Mouse (Mus musculus): ENCODE measurements at regions not wholly inside any gene's neighbourhood (a gene's known extent, or its start where the extent isn't known, plus 50 kb on each side); places are given as distances from the start of the nearest gene placed in this dataset.

GRCm38 (mm10) chr11:113093895-113094445 is 311.9 kb downstream of the Sox9 start:
- ATAC-seq (replicated peaks in 1 of 2; ENCODE audit: insufficient read depth in 1 of 2, low FRiP score in 2 of 2, low TSS enrichment in 1 of 2, low read depth in 1 of 2, poor library complexity in 2 of 2, severe bottlenecking in 2 of 2): no peak

- no peak for ATAC-seq (replicated peaks in 1 of 2; ENCODE audit: insufficient read depth in 1 of 2, low FRiP score in 2 of 2, low TSS enrichment in 1 of 2, low read depth in 1 of 2, poor library complexity in 2 of 2, severe bottlenecking in 2 of 2)
These were observed 313.6 kb downstream of the Sox9 start for GRCm38 (mm10) chr11:113095625-113096024.

GRCm38 (mm10) chr11:113096209-113096608 is 314.2 kb downstream of the Sox9 start:
- no peak for ATAC-seq (replicated peaks in 1 of 2; ENCODE audit: insufficient read depth in 1 of 2, low FRiP score in 2 of 2, low TSS enrichment in 1 of 2, low read depth in 1 of 2, poor library complexity in 2 of 2, severe bottlenecking in 2 of 2)

- ATAC-seq (replicated peaks in 1 of 2; ENCODE audit: insufficient read depth in 1 of 2, low FRiP score in 2 of 2, low TSS enrichment in 1 of 2, low read depth in 1 of 2, poor library complexity in 2 of 2, severe bottlenecking in 2 of 2): no peak
These were observed 316.3 kb downstream of the Sox9 start for GRCm38 (mm10) chr11:113098360-113098759.

- ATAC-seq (replicated peaks in 1 of 2; ENCODE audit: insufficient read depth in 1 of 2, low FRiP score in 2 of 2, low TSS enrichment in 1 of 2, low read depth in 1 of 2, poor library complexity in 2 of 2, severe bottlenecking in 2 of 2): no peak
These were observed 318.8 kb downstream of the Sox9 start for GRCm38 (mm10) chr11:113100800-113101199.

GRCm38 (mm10) chr11:113101534-113101933 is 319.5 kb downstream of the Sox9 start:
- no peak for ATAC-seq (replicated peaks in 1 of 2; ENCODE audit: insufficient read depth in 1 of 2, low FRiP score in 2 of 2, low TSS enrichment in 1 of 2, low read depth in 1 of 2, poor library complexity in 2 of 2, severe bottlenecking in 2 of 2)

- ATAC-seq (replicated peaks in 1 of 2; ENCODE audit: insufficient read depth in 1 of 2, low FRiP score in 2 of 2, low TSS enrichment in 1 of 2, low read depth in 1 of 2, poor library complexity in 2 of 2, severe bottlenecking in 2 of 2): no peak
These were observed 321.3 kb downstream of the Sox9 start for GRCm38 (mm10) chr11:113103161-113103845.

- no peak for ATAC-seq (replicated peaks in 1 of 2; ENCODE audit: insufficient read depth in 1 of 2, low FRiP score in 2 of 2, low TSS enrichment in 1 of 2, low read depth in 1 of 2, poor library complexity in 2 of 2, severe bottlenecking in 2 of 2)
These were observed 323.3 kb downstream of the Sox9 start for GRCm38 (mm10) chr11:113105371-113105770.

GRCm38 (mm10) chr11:113107205-113107844 is 325.3 kb downstream of the Sox9 start:
- no peak for ATAC-seq (replicated peaks in 1 of 2; ENCODE audit: insufficient read depth in 1 of 2, low FRiP score in 2 of 2, low TSS enrichment in 1 of 2, low read depth in 1 of 2, poor library complexity in 2 of 2, severe bottlenecking in 2 of 2)

GRCm38 (mm10) chr11:113107966-113108699 is 326.1 kb downstream of the Sox9 start:
- no peak for ATAC-seq (replicated peaks in 1 of 2; ENCODE audit: insufficient read depth in 1 of 2, low FRiP score in 2 of 2, low TSS enrichment in 1 of 2, low read depth in 1 of 2, poor library complexity in 2 of 2, severe bottlenecking in 2 of 2)

GRCm38 (mm10) chr11:113109096-113109495 is 327.1 kb downstream of the Sox9 start:
- ATAC-seq (replicated peaks in 1 of 2; ENCODE audit: insufficient read depth in 1 of 2, low FRiP score in 2 of 2, low TSS enrichment in 1 of 2, low read depth in 1 of 2, poor library complexity in 2 of 2, severe bottlenecking in 2 of 2): no peak

- ATAC-seq (replicated peaks in 1 of 2; ENCODE audit: insufficient read depth in 1 of 2, low FRiP score in 2 of 2, low TSS enrichment in 1 of 2, low read depth in 1 of 2, poor library complexity in 2 of 2, severe bottlenecking in 2 of 2): no peak
These were observed 331.3 kb downstream of the Sox9 start for GRCm38 (mm10) chr11:113113220-113113817.

GRCm38 (mm10) chr11:113117179-113117898 is 335.3 kb downstream of the Sox9 start:
- no peak for ATAC-seq (replicated peaks in 1 of 2; ENCODE audit: insufficient read depth in 1 of 2, low FRiP score in 2 of 2, low TSS enrichment in 1 of 2, low read depth in 1 of 2, poor library complexity in 2 of 2, severe bottlenecking in 2 of 2)

GRCm38 (mm10) chr11:113120570-113120969 is 338.5 kb downstream of the Sox9 start:
- ATAC-seq (replicated peaks in 1 of 2; ENCODE audit: insufficient read depth in 1 of 2, low FRiP score in 2 of 2, low TSS enrichment in 1 of 2, low read depth in 1 of 2, poor library complexity in 2 of 2, severe bottlenecking in 2 of 2): no peak

GRCm38 (mm10) chr11:113121307-113121706 is 339.3 kb downstream of the Sox9 start:
- ATAC-seq (replicated peaks in 1 of 2; ENCODE audit: insufficient read depth in 1 of 2, low FRiP score in 2 of 2, low TSS enrichment in 1 of 2, low read depth in 1 of 2, poor library complexity in 2 of 2, severe bottlenecking in 2 of 2): no peak

GRCm38 (mm10) chr11:113122137-113122536 is 340.1 kb downstream of the Sox9 start:
- no peak for ATAC-seq (replicated peaks in 1 of 2; ENCODE audit: insufficient read depth in 1 of 2, low FRiP score in 2 of 2, low TSS enrichment in 1 of 2, low read depth in 1 of 2, poor library complexity in 2 of 2, severe bottlenecking in 2 of 2)

GRCm38 (mm10) chr11:113122964-113123363 is 340.9 kb downstream of the Sox9 start:
- no peak for ATAC-seq (replicated peaks in 1 of 2; ENCODE audit: insufficient read depth in 1 of 2, low FRiP score in 2 of 2, low TSS enrichment in 1 of 2, low read depth in 1 of 2, poor library complexity in 2 of 2, severe bottlenecking in 2 of 2)
